Mouse (Mus musculus) midbrain, embryonic 13.5 days (tissue): ENCODE measurements around the gene Utp11. TPM values are rescaled to one million over a fixed set of nuclear protein-coding genes. Genes with fewer than 3 reads are reported as not detected.

Source experiments
- ATAC-seq: fragments of 200-750 bp; cut with Nextera tagmentation; 2 replicates; pipeline ENCODE4 v1.8.0; 2017; ENCODE audit warnings: mild to moderate bottlenecking, moderate TSS enrichment, moderate library complexity
- H3K27ac ChIP-seq: fragments of 300-500 bp; sonication (generic); 2 replicates; pipeline ENCODE4 v1.5.1; 2015; ENCODE audit warnings: inconsistent platforms, mild to moderate bottlenecking, moderate library complexity
- H3K27me3 ChIP-seq: fragments of 300-500 bp; sonication (generic); 2 replicates; pipeline ENCODE4 v1.6.1; 2015; ENCODE audit warnings: mild to moderate bottlenecking, inconsistent platforms
- H3K36me3 ChIP-seq: fragments of 300-500 bp; sonication (generic); 2 replicates; pipeline ENCODE4 v1.6.1; 2015; ENCODE audit warnings: mild to moderate bottlenecking, inconsistent platforms
- H3K4me1 ChIP-seq: fragments of 300-500 bp; sonication (generic); replicated peaks from 2 replicates; pipeline ENCODE4 v1.6.1; 2015; ENCODE audit warnings: inconsistent platforms
- H3K4me2 ChIP-seq: fragments of 300-500 bp; sonication (generic); replicated peaks from 2 replicates; pipeline ENCODE4 v1.6.1; 2015; ENCODE audit warnings: moderate library complexity, mild to moderate bottlenecking, inconsistent platforms
- H3K4me3 ChIP-seq: fragments of 300-500 bp; sonication (generic); replicated peaks from 2 replicates; pipeline ENCODE4 v1.5.1; 2015; ENCODE audit warnings: mild to moderate bottlenecking, inconsistent platforms
- H3K9ac ChIP-seq: fragments of 300-500 bp; sonication (generic); replicated peaks from 2 replicates; pipeline ENCODE4 v1.6.1; 2015; ENCODE audit warnings: mild to moderate bottlenecking, inconsistent platforms
- H3K9me3 ChIP-seq: fragments of 300-500 bp; sonication (generic); 2 replicates; pipeline ENCODE4 v1.6.1; 2016; ENCODE audit warnings: mild to moderate bottlenecking, inconsistent platforms
- WGBS: fragments of 180-500 bp; shearing (Covaris S2); methylation state at CpG from one replicate; pipeline ENCODE4 v1.1.7; 2015; 5-methylcytosine and 5-hydroxymethylcytosine counted together
- microRNA counts: library from miRNA; unstranded; fragments of <30 nt; microRNA quantifications from one replicate; lab custom pipeline; 2016
- microRNA-seq: library from miRNA; unstranded; fragments of <30 nt; microRNA quantifications from one replicate; pipeline ENCODE4, GENCODE M21; 2016
- polyA plus RNA-seq: library from polyadenylated mRNA; unstranded; fragments of >200 nt; fragmentation: Nextera tagmentation; extraction: Ambion mirVana; gene quantifications from 2 replicates; pipeline ENCODE4 v1.2.1, GENCODE M21; 2015

Utp11 gene
- polyA plus RNA-seq, 1 experiment from 2014 or later: 48.3 TPM

GRCm38 (mm10) chr4:124644974-124645433 lies 48.4 kb downstream of the Utp11 start:
- no peaks in the 10 kb centered on the region for H3K9me3 ChIP-seq
- H3K27ac ChIP-seq: no peak overlapping the region
- 26% methylated on average over 3 of the region's 3 CpGs for WGBS
- H3K9ac ChIP-seq: no peak overlapping the region
- no peak overlapping the region for H3K4me2 ChIP-seq
- H3K36me3 ChIP-seq: no peaks in the 10 kb centered on the region
- no peak for ATAC-seq
- H3K4me3 ChIP-seq: no peak overlapping the region
- peaks cover 14% of the 10 kb centered on the region; the same call in 1 of the 2 replicates for H3K27me3 ChIP-seq
- peaks cover 28% of the 10 kb centered on the region for H3K4me1 ChIP-seq

GRCm38 (mm10) chr4:124643859-124644258 lies 49.5 kb downstream of the Utp11 start:
- H3K4me1 ChIP-seq: peaks cover 39% of the 10 kb centered on the region
- no peak for ATAC-seq
- H3K4me3 ChIP-seq: no peak overlapping the region
- WGBS: 94% methylated on average over 9 of the region's 9 CpGs
- no peaks in the 10 kb centered on the region for H3K36me3 ChIP-seq
- H3K4me2 ChIP-seq: no peak overlapping the region
- no peaks in the 10 kb centered on the region for H3K9me3 ChIP-seq
- H3K27ac ChIP-seq: no peak overlapping the region
- no peak overlapping the region for H3K9ac ChIP-seq
- H3K27me3 ChIP-seq: peaks cover 12% of the 10 kb centered on the region; the same call in 1 of the 2 replicates

GRCm38 (mm10) chr4:124639715-124640114 lies 53.7 kb downstream of the Utp11 start:
- H3K27ac ChIP-seq: no peak overlapping the region
- H3K4me1 ChIP-seq: peaks cover 17% of the 10 kb centered on the region
- 27% methylated on average over 12 of the region's 12 CpGs for WGBS
- 0 out of 2 replicates have a peak overlapping the region, but pooled peaks have one; percentile 6 for H3K9ac ChIP-seq
- H3K36me3 ChIP-seq: no peaks in the 10 kb centered on the region
- H3K4me3 ChIP-seq: no peak overlapping the region
- H3K4me2 ChIP-seq: peak overlapping the region; percentile 39
- H3K9me3 ChIP-seq: no peaks in the 10 kb centered on the region
- 0 out of 2 replicates have a peak, but pooled peaks cover 7% of the 10 kb centered on the region for H3K27me3 ChIP-seq
- peak; percentile 49 for ATAC-seq

- Histone ChIP-seq H3K9ac (no peak overlapping the region), H3K27me3 (0 out of 2 replicates have a peak, but pooled peaks cover 4% of the 10 kb centered on the region), H3K27ac (peak overlapping the region; percentile 51; the same call in 1 of the 2 replicates), H3K4me3 (no peak overlapping the region), H3K4me2 (no peak overlapping the region), H3K9me3 (no peaks in the 10 kb centered on the region), H3K4me1 (peaks cover 11% of the 10 kb centered on the region), H3K36me3 (no peaks in the 10 kb centered on the region)
- ATAC-seq: no peak
- 8% methylated on average over 9 of the region's 9 CpGs for WGBS
Observed at GRCm38 (mm10) chr4:124633281-124633680, 60.1 kb downstream of the Utp11 start.

GRCm38 (mm10) chr4:124632856-124633255 lies 60.5 kb downstream of the Utp11 start:
- Histone ChIP-seq H3K27me3 (0 out of 2 replicates have a peak, but pooled peaks cover 4% of the 10 kb centered on the region), H3K4me3 (no peak overlapping the region), H3K9ac (no peak overlapping the region), H3K4me2 (no peak overlapping the region), H3K36me3 (no peaks in the 10 kb centered on the region), H3K9me3 (no peaks in the 10 kb centered on the region), H3K27ac (peak overlapping the region; percentile 51; the same call in 1 of the 2 replicates), H3K4me1 (peaks cover 11% of the 10 kb centered on the region)
- ATAC-seq: no peak
- 72% methylated on average over 10 of the region's 10 CpGs for WGBS

GRCm38 (mm10) chr4:124631456-124631855 lies 61.9 kb downstream of the Utp11 start:
- Histone ChIP-seq H3K4me3 (no peak overlapping the region), H3K4me2 (no peak overlapping the region), H3K4me1 (peaks cover 16% of the 10 kb centered on the region), H3K9ac (no peak overlapping the region), H3K27me3 (0 out of 2 replicates have a peak, but pooled peaks cover 4% of the 10 kb centered on the region), H3K27ac (no peak overlapping the region), H3K9me3 (no peaks in the 10 kb centered on the region), H3K36me3 (no peaks in the 10 kb centered on the region)
- 72% methylated on average over 4 of the region's 4 CpGs for WGBS
- ATAC-seq: no peak

MicroRNAs encoded within 50 kb of the gene (microRNA counts, 519-probe panel; counts per million panel counts)
- 110 counts per million, percentile 56 among the panel's probes with 10 or more counts for microRNA mmu-miR-697 (lab: Ali Mortazavi, UCI)

Small RNA genes within 50 kb of the gene (microRNA-seq; reads per million reads assigned to microRNA genes)
- gene Gm24721 (not detected), gene Mir697 (not detected)

Other genes starting within 250 kb of the Utp11 start
- gene 3100002H09Rik, start 82.8 kb downstream of the Utp11 start, polyA plus RNA-seq: 0.79 and 1.1 TPM in 2 replicates
- gene Pou3f1, start 36.8 kb downstream of the Utp11 start, polyA plus RNA-seq: 14.2 and 19.3 TPM in 2 replicates
- 2.8 and 3.0 TPM in 2 replicates for gene Fhl3, start 7.1 kb upstream of the Utp11 start, polyA plus RNA-seq
- gene Sf3a3, start 21.2 kb upstream of the Utp11 start, polyA plus RNA-seq: 147 and 153 TPM in 2 replicates
- 25.4 and 30.4 TPM in 2 replicates for gene Inpp5b, start 48.2 kb upstream of the Utp11 start, polyA plus RNA-seq
- gene Mtf1, start 108.5 kb upstream of the Utp11 start, polyA plus RNA-seq: 14.6 and 15.7 TPM in 2 replicates
- 42.8 and 45.1 TPM in 2 replicates for gene Yrdc, start 157.1 kb upstream of the Utp11 start, polyA plus RNA-seq
- 70.6 and 77.5 TPM in 2 replicates for gene 1110065P20Rik, start 157.6 kb upstream of the Utp11 start, polyA plus RNA-seq
- 7.3 and 9.5 TPM in 2 replicates for gene Maneal, start 168.6 kb upstream of the Utp11 start, polyA plus RNA-seq
- 10.0 and 13.4 TPM in 2 replicates for gene Epha10, start 187.3 kb upstream of the Utp11 start, polyA plus RNA-seq
- gene 9930104L06Rik, start 243.4 kb upstream of the Utp11 start, polyA plus RNA-seq: 14.8 and 21.6 TPM in 2 replicates
- 76.4 and 77.6 TPM in 2 replicates for gene Cdca8, start 245.7 kb upstream of the Utp11 start, polyA plus RNA-seq